Mouse (Mus musculus) stomach, postnatal 0 days (tissue): ENCODE data around the gene Rps11. TPM values are rescaled to one million over a fixed set of nuclear protein-coding genes. Genes with fewer than 3 reads are reported as not detected.
"Not testable (repeated sequence)": the region's sequence is repeated elsewhere in the genome, so short reads cannot be mapped to it uniquely, and the experiment has no call there.

Experiments
- ATAC-seq: fragments of 200-750 bp; cut with Nextera tagmentation; 2 replicates; pipeline ENCODE4 v1.8.0; 2017; ENCODE audit not compliant: low FRiP score, low TSS enrichment
- DNase-seq: peaks from one replicate; pipeline ENCODE4 v3.0.0-alpha.2; 2016; ENCODE audit warnings: low spot score
- H3K27ac ChIP-seq: fragments of 300-500 bp; sonication (generic); replicated peaks from 2 replicates; pipeline ENCODE4 v1.5.1; 2014; ENCODE audit warnings: mild to moderate bottlenecking, control low read depth
- H3K27me3 ChIP-seq: fragments of 300-500 bp; sonication (generic); 2 replicates; pipeline ENCODE4 v1.6.1; 2014; ENCODE audit warnings: low read length; ENCODE audit not compliant: control insufficient read depth, insufficient read depth
- H3K36me3 ChIP-seq: fragments of 300-500 bp; sonication (generic); 2 replicates; pipeline ENCODE4 v1.6.1; 2014; ENCODE audit warnings: low read length, mixed read lengths; ENCODE audit not compliant: control insufficient read depth, insufficient read depth
- H3K4me1 ChIP-seq: fragments of 300-500 bp; sonication (generic); replicated peaks from 2 replicates; pipeline ENCODE4 v1.6.1; 2014; ENCODE audit warnings: antibody characterized with exemption; ENCODE audit not compliant: control insufficient read depth, insufficient read depth
- H3K4me2 ChIP-seq: fragments of 300-500 bp; sonication (generic); replicated peaks from 2 replicates; pipeline ENCODE4 v1.6.1; 2014; ENCODE audit warnings: low read depth, mild to moderate bottlenecking, control low read depth, moderate library complexity
- H3K4me3 ChIP-seq: fragments of 300-500 bp; sonication (generic); 2 replicates; pipeline ENCODE4 v1.5.1; 2014; ENCODE audit warnings: low read depth, low read length, control low read depth
- H3K9ac ChIP-seq: fragments of 300-500 bp; sonication (generic); 2 replicates; pipeline ENCODE4 v1.6.1; 2014; ENCODE audit warnings: mild to moderate bottlenecking, low read length, control low read depth, mixed read lengths
- H3K9me3 ChIP-seq: fragments of 300-500 bp; sonication (generic); 2 replicates; pipeline ENCODE4 v1.6.1; 2016; ENCODE audit warnings: low read length; ENCODE audit not compliant: control insufficient read depth
- CTCF ChIP-seq: IDR thresholded peaks from 2 replicates; pipeline ENCODE4 v1.5.1; 2016; ENCODE audit warnings: antibody characterized with exemption, low read depth, mild to moderate bottlenecking, moderate library complexity
- EP300 ChIP-seq: optimal IDR thresholded peaks from 2 replicates; pipeline ENCODE3; 2016; ENCODE audit warnings: antibody characterized with exemption
- WGBS: fragments of 180-500 bp; shearing (Covaris S2); extraction: QIAGEN DNeasy Blood & Tissue Kit; methylation state at CpG from one replicate; pipeline ENCODE4 v1.1.7; 2014; 5-methylcytosine and 5-hydroxymethylcytosine counted together
- polyA plus RNA-seq: library from polyadenylated mRNA; unstranded; fragments of >200 nt; fragmentation: Nextera tagmentation; extraction: Ambion mirVana; gene quantifications from 2 replicates; pipeline ENCODE4 v1.2.1, GENCODE M21; 2015

Gene Rps11
- polyA plus RNA-seq, 1 experiment from 2014 or later, result 1,191 TPM

DNA sequence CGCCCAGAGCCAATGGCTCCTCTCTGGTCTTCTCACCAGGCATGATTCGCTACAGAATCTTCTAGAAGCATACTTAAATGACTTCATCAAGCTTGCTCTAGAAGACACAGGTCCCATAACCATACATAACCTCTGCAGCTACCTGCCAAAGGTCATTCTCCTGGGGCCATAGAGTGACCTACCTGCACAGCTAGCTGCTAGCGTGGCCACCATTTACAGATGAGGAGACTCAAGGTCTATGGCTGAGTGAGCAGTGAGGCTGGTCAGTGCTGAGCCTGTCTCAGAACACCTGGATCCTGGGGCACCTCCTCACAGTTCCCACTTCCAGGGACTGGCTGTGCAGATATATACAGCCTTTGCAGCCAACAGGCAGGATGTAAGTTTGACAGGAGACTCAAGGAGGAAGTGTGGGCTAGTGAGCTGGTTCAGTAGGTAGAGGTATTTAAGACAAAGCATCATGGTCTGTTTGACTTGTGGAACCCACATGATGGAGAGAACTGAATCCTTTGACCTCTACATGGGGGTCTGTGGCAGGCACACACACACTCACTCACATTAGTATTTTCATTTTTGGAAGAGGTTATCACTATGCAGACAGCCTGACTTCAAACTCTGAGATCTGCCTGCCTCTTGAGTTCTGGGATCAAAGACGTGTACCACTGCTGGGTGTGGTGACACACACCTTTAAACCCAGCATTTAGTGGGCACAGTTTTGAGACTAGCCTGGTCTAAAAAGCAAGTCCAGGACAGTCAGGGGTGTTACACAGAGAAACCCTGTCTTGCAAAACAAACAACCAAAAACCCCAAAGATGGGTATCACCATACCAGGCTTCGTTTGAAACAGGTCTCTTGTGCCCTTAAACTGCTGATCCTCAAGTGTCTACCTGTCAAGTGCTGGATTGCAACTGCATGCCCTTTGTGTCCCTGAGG lies 4.2 kb downstream of the Rps11 start:
- no peak overlapping the region for H3K9ac ChIP-seq
- 73% methylated on average over 5 of the region's 5 CpGs for WGBS

DNA sequence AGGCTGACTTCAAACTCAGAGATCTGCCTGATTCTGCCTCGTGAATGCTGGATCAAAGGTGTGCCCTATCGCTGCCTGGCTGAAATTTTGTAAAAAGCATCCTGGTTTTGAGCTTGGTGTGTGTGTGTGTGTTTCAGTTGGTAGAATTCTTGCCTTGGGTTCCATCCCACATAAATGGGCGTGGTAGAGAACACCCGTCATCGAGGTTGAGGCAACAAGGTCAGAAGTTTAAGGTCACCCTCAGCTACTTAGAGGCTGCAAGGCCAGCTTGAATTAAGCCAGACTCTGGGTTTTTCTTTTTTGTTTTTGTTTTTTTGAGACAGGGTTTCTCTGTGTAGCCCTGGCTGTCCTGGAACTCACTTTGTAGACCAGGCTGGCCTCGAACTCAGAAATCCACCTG lies 5.9 kb downstream of the Rps11 start:
- no peak for ATAC-seq
- 0 out of 2 replicates have a peak, but pooled peaks cover 3% of the 10 kb centered on the region for H3K4me1 ChIP-seq
- no peak overlapping the region for H3K9ac ChIP-seq
- H3K9me3 ChIP-seq, result no peaks in the 10 kb centered on the region
- no peak overlapping the region for H3K27ac ChIP-seq
- TF ChIP-seq CTCF (no peak), EP300 (no peak)
- H3K4me2 ChIP-seq, result no peak overlapping the region
- H3K4me3 ChIP-seq, result no peak overlapping the region
- WGBS, result 73% methylated on average over 6 of the region's 6 CpGs
- no peak for DNase-seq
- peaks cover 18% of the 10 kb centered on the region; the same call in 1 of the 2 replicates for H3K36me3 ChIP-seq
- H3K27me3 ChIP-seq, result no peaks in the 10 kb centered on the region

More for the DNA sequence above, 4.2 kb downstream of the Rps11 start:
- Histone ChIP-seq H3K9me3 (no peaks in the 10 kb centered on the region), H3K27ac (no peak overlapping the region), H3K4me3 (no peak overlapping the region), H3K27me3 (no peaks in the 10 kb centered on the region), H3K4me2 (no peak overlapping the region), H3K36me3 (peaks cover 18% of the 10 kb centered on the region; the same call in 1 of the 2 replicates), H3K4me1 (0 out of 2 replicates have a peak, but pooled peaks cover 3% of the 10 kb centered on the region)
- TF ChIP-seq EP300, result no peak
- TF ChIP-seq CTCF, result no peak
- no peak for DNase-seq
- no peak for ATAC-seq

DNA sequence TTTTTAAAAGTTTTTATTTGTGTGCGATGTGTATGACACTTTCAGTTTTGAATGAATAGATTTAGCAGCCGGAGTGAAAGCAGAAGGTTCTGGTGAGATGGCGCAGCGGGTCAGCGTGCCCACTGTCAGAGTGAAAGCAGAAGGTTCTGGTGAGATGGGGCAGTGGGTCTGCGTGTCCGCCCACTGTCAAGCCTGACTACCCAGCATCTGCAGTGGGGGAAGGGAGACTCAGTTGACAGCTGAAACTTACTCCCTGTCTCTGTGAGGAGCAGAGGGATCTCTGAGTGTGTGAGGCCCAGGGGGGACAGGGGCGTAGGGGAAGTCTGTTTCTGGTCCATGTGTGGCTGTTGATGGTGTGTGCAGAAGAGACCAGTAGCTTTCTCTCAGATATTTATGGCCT lies 6.7 kb downstream of the Rps11 start:
- H3K9me3 ChIP-seq, result no peaks in the 10 kb centered on the region
- H3K4me1 ChIP-seq, result no peaks in the 10 kb centered on the region
- H3K4me2 ChIP-seq, result no peak overlapping the region
- peaks cover 18% of the 10 kb centered on the region; the same call in 1 of the 2 replicates for H3K36me3 ChIP-seq
- DNase-seq, result no peak
- H3K9ac ChIP-seq, result peak overlapping the region; percentile 35; the same call in 1 of the 2 replicates
- WGBS, result 74% methylated on average over 8 of the region's 8 CpGs
- H3K4me3 ChIP-seq, result no peak overlapping the region
- no peak for ATAC-seq
- TF ChIP-seq EP300 (no peak), CTCF (no peak)
- no peaks in the 10 kb centered on the region for H3K27me3 ChIP-seq
- no peak overlapping the region; the same call in 1 of the 2 replicates for H3K27ac ChIP-seq

DNA sequence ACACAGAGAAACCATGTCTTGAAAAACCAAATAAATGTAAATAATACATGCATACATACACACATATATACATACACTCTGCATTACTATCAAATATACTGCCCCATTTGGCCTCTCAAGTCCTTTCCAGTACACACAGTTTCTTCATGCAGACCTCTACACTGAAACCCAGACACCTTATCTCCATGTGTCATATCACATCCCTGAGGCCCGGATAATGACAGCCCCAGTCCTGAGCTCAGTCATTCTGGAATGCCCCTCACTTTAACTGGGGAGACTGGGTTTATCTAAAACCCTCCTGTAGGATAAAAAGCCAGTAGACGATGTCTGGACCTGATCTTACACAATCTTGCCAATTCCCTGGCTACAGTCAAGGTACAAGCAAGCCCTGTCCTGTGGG lies 10.8 kb downstream of the Rps11 start:
- no peak overlapping the region for H3K27ac ChIP-seq
- H3K4me1 ChIP-seq, result no peaks in the 10 kb centered on the region
- no peak overlapping the region for H3K4me2 ChIP-seq
- WGBS, result 61% methylated on average over 2 of the region's 2 CpGs
- no peaks in the 10 kb centered on the region for H3K27me3 ChIP-seq
- no peak for TF ChIP-seq EP300
- no peak for TF ChIP-seq CTCF
- no peak overlapping the region for H3K4me3 ChIP-seq
- DNase-seq (no peak), ATAC-seq (no peak)
- no peaks in the 10 kb centered on the region for H3K9me3 ChIP-seq
- no peaks in the 10 kb centered on the region for H3K36me3 ChIP-seq
- H3K9ac ChIP-seq, result no peak overlapping the region

DNA sequence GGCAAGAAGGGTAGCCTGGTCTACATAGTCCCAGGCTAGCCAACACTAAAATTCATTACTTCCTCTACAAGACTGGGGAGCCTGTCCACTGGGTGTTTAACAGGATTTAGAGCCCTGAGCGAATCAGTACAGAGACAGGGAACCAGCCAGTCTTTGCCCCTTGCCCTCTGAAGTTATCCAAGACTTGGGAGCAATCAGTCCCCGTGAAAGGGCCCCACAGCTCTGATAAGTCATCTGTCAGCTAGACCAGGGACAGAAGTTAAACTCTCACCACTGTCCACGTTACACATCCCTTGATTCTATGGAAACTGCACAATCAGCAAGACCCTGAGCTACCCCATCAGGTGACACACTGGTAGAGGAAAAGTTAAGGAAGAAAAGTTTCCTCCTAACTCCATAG lies 11.7 kb downstream of the Rps11 start:
- DNase-seq (no peak), ATAC-seq (no peak)

DNA sequence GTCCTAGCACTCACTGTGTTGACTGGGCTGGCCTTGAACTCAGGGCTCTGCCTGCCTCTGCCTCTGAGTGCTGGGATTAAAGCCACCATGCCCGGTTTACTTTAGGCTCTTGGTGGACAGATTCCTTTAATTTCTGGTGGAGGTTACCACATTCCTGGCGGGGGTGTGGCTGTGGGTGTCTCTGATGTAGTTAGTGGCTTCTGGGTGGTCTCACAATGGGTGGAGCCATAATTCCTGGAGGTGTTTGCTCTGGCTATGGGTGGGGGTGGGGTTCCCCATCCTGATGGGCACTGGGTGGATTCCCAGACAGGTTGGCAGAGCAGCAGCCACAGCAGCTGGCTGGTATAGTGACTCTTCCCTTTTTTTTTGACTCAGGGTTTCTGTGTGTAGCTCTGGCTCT lies 12.3 kb downstream of the Rps11 start:
- DNase-seq, result no peak
- Histone ChIP-seq H3K27ac (no peak overlapping the region), H3K36me3 (no peaks in the 10 kb centered on the region), H3K27me3 (no peaks in the 10 kb centered on the region), H3K4me3 (no peak overlapping the region), H3K9ac (no peak overlapping the region), H3K4me1 (no peaks in the 10 kb centered on the region), H3K9me3 (no peaks in the 10 kb centered on the region), H3K4me2 (no peak overlapping the region)
- no peak for ATAC-seq
- no peak for TF ChIP-seq EP300
- TF ChIP-seq CTCF, result no peak
- WGBS, result 48% methylated on average over 2 of the region's 2 CpGs

More for the DNA sequence above, 11.7 kb downstream of the Rps11 start:
- H3K9me3 ChIP-seq, result no peaks in the 10 kb centered on the region
- H3K27ac ChIP-seq, result no peak overlapping the region
- no peaks in the 10 kb centered on the region for H3K36me3 ChIP-seq
- no peak overlapping the region for H3K4me2 ChIP-seq
- H3K4me3 ChIP-seq, result no peak overlapping the region
- no peaks in the 10 kb centered on the region for H3K27me3 ChIP-seq
- H3K9ac ChIP-seq, result no peak overlapping the region
- no peaks in the 10 kb centered on the region for H3K4me1 ChIP-seq
- 51% methylated on average over 3 of the region's 3 CpGs for WGBS
- TF ChIP-seq EP300, result no peak

DNA sequence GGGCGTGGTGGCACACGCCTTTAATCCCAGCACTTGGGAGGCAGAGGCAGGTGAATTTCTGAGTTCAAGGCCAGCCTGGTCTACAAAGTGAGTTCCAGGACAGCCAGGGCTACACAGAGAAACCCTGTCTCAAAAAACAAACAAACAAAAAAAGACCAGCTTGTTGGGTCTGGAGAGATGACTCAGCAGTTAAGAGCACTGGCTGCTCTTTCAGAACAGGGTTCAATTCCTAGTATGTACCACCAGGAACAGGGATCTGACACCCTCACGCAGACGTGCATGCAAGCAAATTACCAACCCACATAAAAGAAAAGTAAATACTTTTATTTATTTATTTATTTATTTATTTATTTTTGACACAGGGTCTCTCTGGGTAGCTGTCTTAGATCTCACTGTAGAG lies 14.2 kb downstream of the Rps11 start:
- WGBS, result 88% methylated on average over 4 of the region's 4 CpGs
- not testable (repeated sequence) for H3K4me1 ChIP-seq, H3K36me3 ChIP-seq, H3K4me2 ChIP-seq, ATAC-seq, H3K27ac ChIP-seq, H3K9me3 ChIP-seq, H3K9ac ChIP-seq, DNase-seq, H3K4me3 ChIP-seq, H3K27me3 ChIP-seq
